Mouse (Mus musculus): Measurements from ENCODE around the gene Pik3c2g. TPM values are rescaled to one million over a fixed set of nuclear protein-coding genes. Genes with fewer than 3 reads are reported as not detected.

Pik3c2g gene
- polyA plus RNA-seq, 1 experiment, result not detected

DNA sequence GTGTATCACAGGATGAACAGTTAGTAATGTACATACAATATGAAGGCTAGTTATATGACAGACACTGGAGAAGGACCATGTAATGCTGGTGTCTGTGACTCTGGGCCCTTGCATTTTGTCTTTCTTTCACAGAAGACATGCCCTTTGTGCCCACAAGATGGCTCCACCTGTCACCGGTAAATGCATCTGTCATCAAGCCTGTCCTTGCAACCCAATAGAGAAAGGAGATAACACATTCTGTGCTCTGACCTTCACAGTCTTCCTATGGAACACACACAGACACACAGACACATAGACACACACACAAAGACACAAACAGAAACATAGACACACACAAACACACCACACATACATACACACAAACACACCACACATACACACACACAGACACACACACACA is 75.4 kb downstream of the Pik3c2g start:
- Histone ChIP-seq H3K79me2 (ENCODE audit: control insufficient read depth, insufficient read depth) (no peaks in the 10 kb centered on the region), H3K4me3 (no peak overlapping the region), H3ac (ENCODE audit: control insufficient read depth, insufficient read length) (no peak overlapping the region), H3K27me3 (ENCODE audit: control insufficient read depth, insufficient read depth, insufficient read length) (no peaks in the 10 kb centered on the region), H3K4me2 (ENCODE audit: low read depth) (no peak overlapping the region), H3K36me3 (ENCODE audit: control insufficient read depth, insufficient read depth) (no peaks in the 10 kb centered on the region)
- TF ChIP-seq TCF3 (IDR thresholded peaks at IDR 0.05; ENCODE audit: insufficient read length, low read depth), result no peak
- TF ChIP-seq MYOD1 (IDR thresholded peaks at IDR 0.05; ENCODE audit: control insufficient read depth in 1 of 3, insufficient read length in 2 of 3, low read depth in 2 of 3), result no peak
- no peak for TF ChIP-seq USF1 (IDR thresholded peaks at IDR 0.05; ENCODE audit: low read depth)
- TF ChIP-seq POLR2A (IDR thresholded peaks at IDR 0.05; ENCODE audit: insufficient read length, low read depth), result no peak
- TF ChIP-seq POLR2AphosphoS2 (IDR thresholded peaks at IDR 0.05; ENCODE audit: insufficient read length, low read depth), result no peak
- no peak for TF ChIP-seq SRF (IDR thresholded peaks at IDR 0.05; ENCODE audit: control insufficient read depth, insufficient read length, low read depth)
- TF ChIP-seq MYOG (IDR thresholded peaks at IDR 0.05; ENCODE audit: control insufficient read depth in 1 of 3, insufficient read depth in 1 of 3, insufficient read length in 2 of 3, low read depth in 2 of 3), result no peak
- no peak for TF ChIP-seq TCF12 (IDR thresholded peaks at IDR 0.05; ENCODE audit: insufficient read depth, poor library complexity, severe bottlenecking)
- TF ChIP-seq REST (IDR thresholded peaks at IDR 0.05; ENCODE audit: insufficient read depth, insufficient read length), result no peak
- no peak for TF ChIP-seq E2F4 (IDR thresholded peaks at IDR 0.05; ENCODE audit: insufficient read depth)
- no peak for TF ChIP-seq CEBPB (IDR thresholded peaks at IDR 0.05; ENCODE audit: insufficient read depth, poor library complexity, severe bottlenecking)
- no peak for TF ChIP-seq MAX (IDR thresholded peaks at IDR 0.05; ENCODE audit: low read depth)

DNA sequence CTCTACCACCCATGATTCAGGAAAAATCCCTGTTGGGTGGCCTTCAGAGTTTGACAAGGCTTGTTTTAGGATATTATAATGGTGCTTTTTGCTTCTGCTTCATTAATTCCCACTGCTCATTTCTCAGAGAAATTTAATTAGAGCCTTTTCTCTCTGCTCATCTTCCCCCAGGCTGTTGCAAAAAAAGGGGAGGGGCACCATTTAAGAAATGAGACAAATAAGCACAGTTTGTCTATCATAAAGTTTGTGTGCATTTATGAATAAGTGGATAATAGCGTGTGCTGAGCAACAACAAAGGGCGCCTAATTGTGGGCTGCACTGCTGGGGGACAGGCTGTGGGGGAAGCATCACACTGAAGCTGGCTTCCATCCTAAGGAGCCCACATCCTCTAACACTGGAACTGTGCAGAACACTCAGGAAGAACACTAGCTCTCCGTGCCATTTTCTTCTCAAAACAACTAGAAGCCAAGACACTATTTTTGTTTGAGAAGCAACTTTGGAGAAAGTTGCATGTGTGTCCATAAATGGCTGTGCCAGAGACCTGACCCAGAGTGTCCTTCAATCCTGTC is 131.5 kb downstream of the Pik3c2g start:
- TF ChIP-seq CEBPB (IDR thresholded peaks at IDR 0.05; ENCODE audit: insufficient read depth, poor library complexity, severe bottlenecking), result no peak
- no peak for TF ChIP-seq MYOD1 (IDR thresholded peaks at IDR 0.05; ENCODE audit: control insufficient read depth in 1 of 3, insufficient read length in 2 of 3, low read depth in 2 of 3)
- TF ChIP-seq TCF3 (IDR thresholded peaks at IDR 0.05; ENCODE audit: insufficient read length, low read depth), result no peak
- TF ChIP-seq POLR2A (IDR thresholded peaks at IDR 0.05; ENCODE audit: insufficient read length, low read depth), result no peak
- no peak for TF ChIP-seq E2F4 (IDR thresholded peaks at IDR 0.05; ENCODE audit: insufficient read depth)
- TF ChIP-seq USF1 (IDR thresholded peaks at IDR 0.05; ENCODE audit: low read depth), result no peak
- TF ChIP-seq MAX (IDR thresholded peaks at IDR 0.05; ENCODE audit: low read depth), result no peak
- no peak for TF ChIP-seq MYOG (IDR thresholded peaks at IDR 0.05; ENCODE audit: control insufficient read depth in 1 of 3, insufficient read depth in 1 of 3, insufficient read length in 2 of 3, low read depth in 2 of 3)
- TF ChIP-seq POLR2AphosphoS2 (IDR thresholded peaks at IDR 0.05; ENCODE audit: insufficient read length, low read depth), result no peak
- no peak for TF ChIP-seq SRF (IDR thresholded peaks at IDR 0.05; ENCODE audit: control insufficient read depth, insufficient read length, low read depth)
- TF ChIP-seq REST (IDR thresholded peaks at IDR 0.05; ENCODE audit: insufficient read depth, insufficient read length), result no peak
- no peak for TF ChIP-seq TCF12 (IDR thresholded peaks at IDR 0.05; ENCODE audit: insufficient read depth, poor library complexity, severe bottlenecking)
- H3ac ChIP-seq (ENCODE audit: control insufficient read depth, insufficient read length), result no peak overlapping the region
- H3K4me3 ChIP-seq, result no peak overlapping the region
- no peak overlapping the region for H3K4me2 ChIP-seq (ENCODE audit: low read depth)
- H3K27me3 ChIP-seq (ENCODE audit: control insufficient read depth, insufficient read depth, insufficient read length), result no peaks in the 10 kb centered on the region
- H3K36me3 ChIP-seq (ENCODE audit: control insufficient read depth, insufficient read depth), result no peaks in the 10 kb centered on the region
- H3K79me2 ChIP-seq (ENCODE audit: control insufficient read depth, insufficient read depth), result no peaks in the 10 kb centered on the region

DNA sequence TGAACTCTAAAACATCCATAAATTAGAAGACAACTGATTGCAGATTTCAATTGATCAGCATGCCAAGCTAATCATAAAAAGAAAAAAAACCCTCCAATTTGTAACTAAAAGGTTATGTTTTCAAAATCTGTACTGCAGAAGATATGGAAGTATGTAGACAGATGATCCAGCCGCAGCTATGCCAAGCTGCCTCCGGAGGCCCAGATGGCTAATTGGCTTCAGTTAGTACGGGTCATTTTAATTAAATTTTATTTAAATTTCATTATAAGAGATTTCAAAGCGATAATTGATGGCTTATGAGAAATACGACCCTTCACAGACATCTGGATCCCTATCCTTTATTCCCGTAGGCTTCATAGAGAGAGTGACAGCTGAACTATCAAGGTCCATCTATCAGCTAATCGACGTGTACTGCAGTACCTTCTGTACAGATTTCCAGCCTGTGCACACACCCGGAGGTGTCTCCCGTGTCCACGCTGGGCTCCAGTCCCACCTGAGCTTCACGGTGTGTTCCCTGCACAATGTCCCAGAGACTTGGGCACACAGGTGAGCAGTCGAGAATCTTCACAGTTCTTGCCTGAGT is 132.7 kb downstream of the Pik3c2g start:
- H3K27me3 ChIP-seq (ENCODE audit: control insufficient read depth, insufficient read depth, insufficient read length), result no peaks in the 10 kb centered on the region

DNA sequence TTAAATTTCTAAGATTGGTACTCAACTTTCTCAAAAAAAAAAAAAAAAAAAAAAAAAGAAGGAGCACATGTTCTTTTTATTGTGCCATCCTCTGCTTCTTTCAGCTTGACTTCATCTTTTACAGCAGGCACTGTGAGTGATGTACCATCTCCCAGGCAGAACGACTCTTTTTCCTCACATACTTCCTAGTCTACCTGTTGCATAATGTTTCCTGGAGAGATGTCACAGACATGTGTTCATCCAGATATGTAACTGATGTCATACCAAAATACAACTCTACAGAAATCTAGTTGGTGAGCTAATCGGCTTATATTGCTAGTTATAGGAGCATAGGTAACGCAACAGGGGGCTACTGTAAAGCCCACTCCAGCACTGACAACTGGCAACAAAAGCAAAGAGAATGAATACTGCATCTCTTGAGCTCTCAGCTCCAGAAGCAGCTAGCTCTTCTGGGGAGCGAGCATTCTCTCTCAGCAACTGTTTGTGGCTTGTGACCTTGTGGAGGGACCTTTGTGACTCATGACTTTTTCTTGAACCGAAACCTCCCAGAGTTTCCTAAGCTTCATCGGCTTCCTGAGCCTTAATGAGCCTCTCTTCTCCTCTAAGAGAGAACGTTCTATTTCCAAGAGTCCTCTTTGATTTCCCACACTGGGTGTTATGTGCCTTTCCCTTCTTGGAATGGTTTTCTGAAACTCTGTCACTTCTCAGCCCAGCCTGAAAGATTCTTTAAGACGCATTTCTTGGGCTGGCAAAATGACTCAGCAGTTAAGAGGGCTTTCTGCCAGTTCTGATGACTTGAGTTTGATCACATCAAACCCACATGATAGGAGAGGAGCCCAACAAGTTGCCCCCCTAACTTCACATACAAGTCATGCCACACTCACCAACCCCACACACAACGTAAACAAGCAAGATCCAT is 148.9 kb downstream of the Pik3c2g start:
- H3K27me3 ChIP-seq (ENCODE audit: control insufficient read depth, insufficient read depth, insufficient read length), result no peaks in the 10 kb centered on the region
- no peak for TF ChIP-seq MAX (IDR thresholded peaks at IDR 0.05; ENCODE audit: low read depth)
- TF ChIP-seq SRF (IDR thresholded peaks at IDR 0.05; ENCODE audit: control insufficient read depth, insufficient read length, low read depth), result no peak
- no peak for TF ChIP-seq POLR2AphosphoS2 (IDR thresholded peaks at IDR 0.05; ENCODE audit: insufficient read length, low read depth)
- TF ChIP-seq E2F4 (IDR thresholded peaks at IDR 0.05; ENCODE audit: insufficient read depth), result no peak
- TF ChIP-seq CEBPB (IDR thresholded peaks at IDR 0.05; ENCODE audit: insufficient read depth, poor library complexity, severe bottlenecking), result no peak
- no peak for TF ChIP-seq MYOG (IDR thresholded peaks at IDR 0.05; ENCODE audit: control insufficient read depth in 1 of 3, insufficient read depth in 1 of 3, insufficient read length in 2 of 3, low read depth in 2 of 3)
- TF ChIP-seq TCF12 (IDR thresholded peaks at IDR 0.05; ENCODE audit: insufficient read depth, poor library complexity, severe bottlenecking), result no peak
- TF ChIP-seq USF1 (IDR thresholded peaks at IDR 0.05; ENCODE audit: low read depth), result no peak
- TF ChIP-seq POLR2A (IDR thresholded peaks at IDR 0.05; ENCODE audit: insufficient read length, low read depth), result no peak
- TF ChIP-seq MYOD1 (IDR thresholded peaks at IDR 0.05; ENCODE audit: control insufficient read depth in 1 of 3, insufficient read length in 2 of 3, low read depth in 2 of 3), result no peak
- no peak for TF ChIP-seq REST (IDR thresholded peaks at IDR 0.05; ENCODE audit: insufficient read depth, insufficient read length)
- no peak for TF ChIP-seq TCF3 (IDR thresholded peaks at IDR 0.05; ENCODE audit: insufficient read length, low read depth)

More for the DNA sequence above, 132.7 kb downstream of the Pik3c2g start:
- no peak overlapping the region for H3ac ChIP-seq (ENCODE audit: control insufficient read depth, insufficient read length)
- TF ChIP-seq MYOG (IDR thresholded peaks at IDR 0.05; ENCODE audit: control insufficient read depth in 1 of 3, insufficient read depth in 1 of 3, insufficient read length in 2 of 3, low read depth in 2 of 3), result no peak
- TF ChIP-seq CEBPB (IDR thresholded peaks at IDR 0.05; ENCODE audit: insufficient read depth, poor library complexity, severe bottlenecking), result no peak
- no peak for TF ChIP-seq USF1 (IDR thresholded peaks at IDR 0.05; ENCODE audit: low read depth)
- TF ChIP-seq SRF (IDR thresholded peaks at IDR 0.05; ENCODE audit: control insufficient read depth, insufficient read length, low read depth), result no peak
- no peak for TF ChIP-seq POLR2A (IDR thresholded peaks at IDR 0.05; ENCODE audit: insufficient read length, low read depth)
- no peak for TF ChIP-seq TCF12 (IDR thresholded peaks at IDR 0.05; ENCODE audit: insufficient read depth, poor library complexity, severe bottlenecking)
- TF ChIP-seq E2F4 (IDR thresholded peaks at IDR 0.05; ENCODE audit: insufficient read depth), result no peak
- no peak for TF ChIP-seq REST (IDR thresholded peaks at IDR 0.05; ENCODE audit: insufficient read depth, insufficient read length)
- TF ChIP-seq TCF3 (IDR thresholded peaks at IDR 0.05; ENCODE audit: insufficient read length, low read depth), result no peak
- TF ChIP-seq MYOD1 (IDR thresholded peaks at IDR 0.05; ENCODE audit: control insufficient read depth in 1 of 3, insufficient read length in 2 of 3, low read depth in 2 of 3), result no peak
- no peak for TF ChIP-seq MAX (IDR thresholded peaks at IDR 0.05; ENCODE audit: low read depth)
- no peak for TF ChIP-seq POLR2AphosphoS2 (IDR thresholded peaks at IDR 0.05; ENCODE audit: insufficient read length, low read depth)
- H3K4me3 ChIP-seq, result no peak overlapping the region
- no peak overlapping the region for H3K4me2 ChIP-seq (ENCODE audit: low read depth)
- no peaks in the 10 kb centered on the region for H3K36me3 ChIP-seq (ENCODE audit: control insufficient read depth, insufficient read depth)
- H3K79me2 ChIP-seq (ENCODE audit: control insufficient read depth, insufficient read depth), result no peaks in the 10 kb centered on the region

More for the DNA sequence above, 148.9 kb downstream of the Pik3c2g start:
- H3K4me2 ChIP-seq (ENCODE audit: low read depth), result no peak overlapping the region
- H3K36me3 ChIP-seq (ENCODE audit: control insufficient read depth, insufficient read depth), result no peaks in the 10 kb centered on the region
- no peak overlapping the region for H3K4me3 ChIP-seq
- no peak overlapping the region for H3ac ChIP-seq (ENCODE audit: control insufficient read depth, insufficient read length)
- no peaks in the 10 kb centered on the region for H3K79me2 ChIP-seq (ENCODE audit: control insufficient read depth, insufficient read depth)
